Mouse (Mus musculus): ENCODE results near the gene Hectd1. TPM values are rescaled to one million over a fixed set of nuclear protein-coding genes. Genes with fewer than 3 reads are reported as not detected.

Gene Hectd1
- polyA plus RNA-seq, 1 experiment from 2014 or later = 36.0 TPM

DNA sequence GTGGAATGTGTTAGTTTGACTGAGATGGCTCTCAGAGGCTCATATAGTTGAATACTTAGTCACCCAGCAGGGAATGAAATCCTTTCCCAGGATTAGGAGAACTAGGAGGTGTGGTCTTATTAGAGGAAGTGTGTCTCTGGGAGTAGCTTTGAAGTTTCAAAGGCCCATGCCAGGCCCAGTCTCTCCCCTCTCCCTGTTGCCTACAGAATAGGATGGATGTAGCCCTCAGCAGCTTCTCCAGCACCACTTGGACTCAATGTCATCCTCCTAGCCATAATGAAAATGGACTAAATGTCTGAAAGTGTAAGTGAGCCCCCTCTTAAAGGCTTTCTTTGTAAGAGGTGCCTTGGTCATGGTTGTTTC lies 72.8 kb downstream of the Hectd1 start:
- no peak overlapping the region for H3K4me3 ChIP-seq (replicated peaks)
- no peak for ATAC-seq (ENCODE audit: low FRiP score)
- no peak overlapping the region for H3K27ac ChIP-seq (replicated peaks)
- H3K4me2 ChIP-seq = no peak overlapping the region
- no peaks in the 10 kb centered on the region for H3K27me3 ChIP-seq (replicated peaks)
- peaks cover 57% of the 10 kb centered on the region for H3K36me3 ChIP-seq
- no peak overlapping the region for H3K9ac ChIP-seq (replicated peaks)
- H3K9me3 ChIP-seq (replicated peaks) = no peaks in the 10 kb centered on the region
- H3K4me1 ChIP-seq = no peaks in the 10 kb centered on the region

DNA sequence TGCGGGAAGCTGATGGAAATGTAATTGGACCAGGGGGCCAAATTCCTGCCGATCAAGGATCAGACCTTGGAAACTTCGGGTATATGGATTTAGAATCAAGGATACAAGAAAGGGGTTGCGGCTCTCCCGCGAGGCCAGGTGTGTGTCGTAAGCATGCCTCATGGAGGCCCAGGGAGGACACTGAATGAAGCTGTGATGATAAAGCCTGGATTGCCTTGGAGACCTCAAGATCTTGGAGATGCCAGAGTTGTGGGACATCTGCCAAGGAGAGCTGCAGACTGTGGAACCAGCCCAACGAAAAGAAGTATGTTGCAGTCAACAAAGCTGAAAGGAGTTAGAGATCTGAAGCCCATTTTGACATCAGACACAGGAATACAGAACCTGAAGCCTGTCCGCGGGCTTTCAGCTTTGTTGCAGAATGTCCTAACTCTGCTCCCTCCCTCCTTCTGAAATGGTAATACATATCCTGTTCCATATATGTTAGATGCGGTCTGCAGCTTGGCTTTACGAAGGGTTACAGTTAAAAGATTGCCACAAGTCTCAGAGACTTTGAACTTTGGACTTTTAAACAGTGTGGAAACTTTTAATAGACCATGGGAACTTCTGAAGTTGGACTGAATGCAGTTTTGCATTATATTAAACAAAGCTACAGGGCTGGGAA lies 73.3 kb downstream of the Hectd1 start:
- Histone ChIP-seq H3K4me2 (no peak overlapping the region), H3K9ac (replicated peaks) (no peak overlapping the region), H3K4me3 (replicated peaks) (no peak overlapping the region), H3K4me1 (no peaks in the 10 kb centered on the region), H3K27ac (replicated peaks) (no peak overlapping the region), H3K36me3 (peaks cover 62% of the 10 kb centered on the region), H3K27me3 (replicated peaks) (no peaks in the 10 kb centered on the region), H3K9me3 (replicated peaks) (no peaks in the 10 kb centered on the region)
- WGBS = 97% methylated on average over 12 of the region's 12 CpGs
- no peak for ATAC-seq (ENCODE audit: low FRiP score)

DNA sequence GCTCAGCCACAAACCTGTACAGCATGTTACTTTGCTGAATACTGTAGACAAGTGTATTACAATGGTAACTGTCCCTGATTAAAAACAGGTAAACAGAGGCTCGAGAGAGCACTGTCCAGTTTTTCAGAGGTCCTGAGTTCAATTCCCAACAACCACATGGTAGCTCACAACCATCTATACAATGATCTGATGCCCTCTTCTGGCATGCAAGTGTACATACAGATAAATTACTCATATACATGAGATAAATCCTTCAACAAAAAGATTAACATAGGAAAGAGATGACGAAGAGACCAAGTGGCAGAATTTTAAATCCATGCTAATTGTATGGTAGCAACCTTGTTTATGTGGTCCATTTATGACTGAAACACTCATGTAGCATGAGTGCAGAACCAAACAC lies 82.0 kb downstream of the Hectd1 start:
- Histone ChIP-seq H3K9ac (replicated peaks) (no peak overlapping the region), H3K27ac (replicated peaks) (no peak overlapping the region), H3K4me1 (no peaks in the 10 kb centered on the region), H3K9me3 (replicated peaks) (no peaks in the 10 kb centered on the region), H3K27me3 (replicated peaks) (no peaks in the 10 kb centered on the region), H3K36me3 (peaks cover 77% of the 10 kb centered on the region), H3K4me2 (no peak overlapping the region), H3K4me3 (replicated peaks) (no peak overlapping the region)
- WGBS = 93% methylated on average over 2 of the region's 2 CpGs
- no peak for ATAC-seq (ENCODE audit: low FRiP score)

DNA sequence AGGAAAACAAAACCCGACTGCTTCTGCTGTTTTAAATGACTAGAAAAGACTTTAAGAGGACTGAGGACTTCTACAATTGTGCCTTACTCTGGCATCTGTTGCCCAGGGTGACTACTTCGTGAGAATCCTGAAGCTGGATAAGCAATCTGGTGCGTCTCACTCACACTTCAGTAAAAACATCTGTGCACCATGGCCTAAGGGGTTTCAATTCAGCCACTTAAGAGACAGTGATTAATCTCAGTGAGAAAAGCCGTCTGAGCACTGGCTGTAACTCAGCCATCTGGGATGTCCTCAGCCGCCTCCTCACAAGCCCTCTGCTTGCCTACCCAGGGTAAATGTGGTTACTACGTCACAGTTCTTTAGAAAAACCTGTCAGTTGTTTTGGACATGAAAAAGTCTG lies 84.4 kb downstream of the Hectd1 start:
- Histone ChIP-seq H3K27ac (replicated peaks) (no peak overlapping the region), H3K27me3 (replicated peaks) (no peaks in the 10 kb centered on the region), H3K4me1 (no peaks in the 10 kb centered on the region), H3K9me3 (replicated peaks) (no peaks in the 10 kb centered on the region), H3K9ac (replicated peaks) (no peak overlapping the region), H3K4me3 (replicated peaks) (no peak overlapping the region), H3K36me3 (peaks cover 62% of the 10 kb centered on the region), H3K4me2 (no peak overlapping the region)
- peak; percentile 57; the same call in 1 of the 2 replicates for ATAC-seq (ENCODE audit: low FRiP score)
- 21% methylated on average over 6 of the region's 6 CpGs for WGBS

DNA sequence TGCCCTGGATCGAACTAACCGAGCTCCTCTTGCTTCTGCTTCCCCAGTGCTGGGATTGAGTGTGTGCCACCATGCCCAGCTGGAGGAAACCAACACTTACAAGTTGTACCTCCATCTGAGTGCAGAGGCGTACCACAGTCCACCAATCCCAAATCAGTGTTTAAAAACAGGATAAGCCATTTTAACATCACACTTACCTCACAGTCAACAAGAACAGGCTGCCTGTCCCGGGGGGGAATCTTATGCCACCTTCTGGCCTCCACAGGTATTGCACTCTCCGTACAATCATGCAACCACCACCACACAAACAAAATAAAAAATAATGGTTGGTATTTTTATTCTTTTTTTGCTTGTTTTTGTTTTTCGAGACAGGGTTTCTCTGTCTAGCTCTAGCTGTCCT lies 87.6 kb downstream of the Hectd1 start:
- H3K27me3 ChIP-seq (replicated peaks) = no peaks in the 10 kb centered on the region

DNA sequence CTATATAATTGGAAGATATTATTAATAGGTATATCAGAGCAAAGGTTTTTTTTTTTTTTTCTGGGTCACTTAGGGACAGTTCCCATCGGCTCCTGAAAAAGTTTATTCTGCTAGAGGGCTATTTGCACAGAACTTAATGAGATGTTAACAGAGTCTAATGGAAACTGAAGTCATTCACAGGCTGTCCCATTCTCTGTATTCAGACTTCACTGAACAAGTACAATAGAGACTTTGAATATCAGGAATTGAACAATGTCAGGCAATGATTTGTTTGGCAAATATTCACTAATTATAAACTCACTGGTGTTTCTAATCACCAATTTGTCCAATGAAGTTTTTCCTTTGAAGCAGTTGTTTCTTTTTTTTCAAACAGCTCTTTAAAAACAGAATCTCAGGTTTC lies 92.5 kb downstream of the Hectd1 start:
- H3K36me3 ChIP-seq = peaks cover 7% of the 10 kb centered on the region; the same call in 1 of the 2 replicates
- H3K4me2 ChIP-seq = no peak overlapping the region
- H3K27me3 ChIP-seq (replicated peaks) = no peaks in the 10 kb centered on the region
- no peak overlapping the region for H3K4me3 ChIP-seq (replicated peaks)
- 0 out of 2 replicates have a peak, but pooled peaks cover 7% of the 10 kb centered on the region for H3K4me1 ChIP-seq
- no peak overlapping the region for H3K9ac ChIP-seq (replicated peaks)
- H3K27ac ChIP-seq (replicated peaks) = no peak overlapping the region
- no peak for ATAC-seq (ENCODE audit: low FRiP score)
- WGBS = 9% methylated on average over 1 of the region's 1 CpGs
- no peaks in the 10 kb centered on the region for H3K9me3 ChIP-seq (replicated peaks)

More for the DNA sequence above, 87.6 kb downstream of the Hectd1 start:
- no peak overlapping the region for H3K4me2 ChIP-seq
- H3K36me3 ChIP-seq = peaks cover 40% of the 10 kb centered on the region
- H3K9ac ChIP-seq (replicated peaks) = no peak overlapping the region
- 86% methylated on average over 6 of the region's 6 CpGs for WGBS
- no peaks in the 10 kb centered on the region for H3K9me3 ChIP-seq (replicated peaks)
- H3K4me3 ChIP-seq (replicated peaks) = no peak overlapping the region
- H3K4me1 ChIP-seq = no peaks in the 10 kb centered on the region
- no peak for ATAC-seq (ENCODE audit: low FRiP score)
- no peak overlapping the region for H3K27ac ChIP-seq (replicated peaks)

DNA sequence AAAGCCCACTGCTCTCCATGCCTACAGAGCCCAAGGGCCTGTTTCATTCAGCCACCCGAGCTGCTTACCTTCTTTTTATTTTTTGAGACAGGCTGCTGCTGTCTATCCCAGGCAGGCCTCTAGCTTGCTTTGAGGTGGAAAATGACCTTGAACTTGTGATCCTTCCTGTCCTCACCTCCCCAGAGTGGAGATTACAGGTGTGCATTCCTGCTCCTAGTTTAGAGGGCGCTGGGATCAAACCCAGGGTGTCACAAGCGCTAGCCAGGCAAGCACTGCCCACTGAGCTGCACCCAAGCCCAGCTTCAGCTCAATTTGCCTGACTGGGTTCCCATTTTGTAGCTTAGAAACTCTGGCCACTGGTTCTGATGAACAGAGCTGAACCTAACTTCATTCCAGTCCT lies 93.0 kb downstream of the Hectd1 start:
- ATAC-seq (ENCODE audit: low FRiP score) = no peak
- 79% methylated on average over 3 of the region's 3 CpGs for WGBS
- H3K36me3 ChIP-seq = peaks cover 4% of the 10 kb centered on the region; the same call in 1 of the 2 replicates
- no peaks in the 10 kb centered on the region for H3K27me3 ChIP-seq (replicated peaks)
- H3K9me3 ChIP-seq (replicated peaks) = no peaks in the 10 kb centered on the region
- no peak overlapping the region for H3K4me2 ChIP-seq
- H3K27ac ChIP-seq (replicated peaks) = no peak overlapping the region
- no peak overlapping the region for H3K9ac ChIP-seq (replicated peaks)
- no peak overlapping the region for H3K4me3 ChIP-seq (replicated peaks)
- H3K4me1 ChIP-seq = 0 out of 2 replicates have a peak, but pooled peaks cover 7% of the 10 kb centered on the region

DNA sequence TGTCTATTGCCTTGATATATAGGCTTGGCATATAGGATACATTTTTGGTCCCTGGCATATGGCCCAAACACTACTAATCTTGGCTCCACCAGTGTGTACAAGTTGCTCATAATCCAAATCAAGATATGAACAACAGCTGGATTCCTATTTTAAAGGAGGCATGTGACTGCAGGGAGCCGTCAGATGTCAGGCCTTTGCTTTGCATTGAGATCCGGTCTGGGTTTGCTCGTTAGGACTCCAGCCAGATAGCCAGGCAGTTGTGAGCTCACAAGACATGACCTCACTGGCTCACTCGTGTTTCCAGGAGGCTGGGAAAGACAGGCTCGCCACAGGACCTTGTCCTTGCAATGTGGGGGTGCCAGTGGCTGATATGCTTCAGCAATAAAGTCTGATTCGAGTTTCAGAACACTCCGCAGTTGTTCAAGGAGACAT lies 93.5 kb downstream of the Hectd1 start:
- Histone ChIP-seq H3K9me3 (replicated peaks) (no peaks in the 10 kb centered on the region), H3K27ac (replicated peaks) (no peak overlapping the region), H3K36me3 (peaks cover 4% of the 10 kb centered on the region; the same call in 1 of the 2 replicates), H3K27me3 (replicated peaks) (no peaks in the 10 kb centered on the region), H3K4me1 (0 out of 2 replicates have a peak, but pooled peaks cover 7% of the 10 kb centered on the region), H3K4me2 (no peak overlapping the region), H3K9ac (replicated peaks) (no peak overlapping the region), H3K4me3 (replicated peaks) (no peak overlapping the region)
- 55% methylated on average over 7 of the region's 7 CpGs for WGBS
- ATAC-seq (ENCODE audit: low FRiP score) = no peak

DNA sequence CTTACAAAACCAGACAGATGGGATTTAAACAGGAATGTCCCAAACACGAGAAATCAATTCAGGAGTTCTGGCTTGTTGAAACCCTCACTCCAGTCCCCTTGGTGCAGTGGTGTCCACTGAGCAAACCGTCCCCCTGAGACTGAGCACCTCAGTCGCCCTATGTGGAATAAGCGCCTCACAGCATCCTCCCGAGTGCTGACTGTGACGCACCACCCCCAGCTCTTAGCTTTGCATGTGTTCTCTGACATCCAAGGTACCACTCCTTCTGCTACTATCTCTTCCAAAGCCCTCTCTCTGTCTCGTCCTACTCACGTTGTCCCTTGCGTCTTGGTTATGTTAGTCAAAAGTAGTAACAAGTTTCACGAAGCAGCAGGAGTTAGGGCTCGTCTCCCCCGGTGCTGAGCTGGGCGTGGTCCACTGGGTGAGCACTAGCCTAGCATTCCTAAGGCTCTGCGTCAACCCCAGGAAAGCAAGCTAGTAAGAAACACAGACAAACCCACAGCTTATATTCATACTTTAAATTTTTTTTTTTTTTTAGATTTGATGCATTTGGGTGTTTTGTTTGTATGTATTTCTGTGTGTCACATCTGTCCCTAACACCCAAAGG lies 94.6 kb downstream of the Hectd1 start:
- ATAC-seq (ENCODE audit: low FRiP score) = no peak
- Histone ChIP-seq H3K36me3 (peaks cover 4% of the 10 kb centered on the region; the same call in 1 of the 2 replicates), H3K27me3 (replicated peaks) (no peaks in the 10 kb centered on the region), H3K9me3 (replicated peaks) (no peaks in the 10 kb centered on the region), H3K4me3 (replicated peaks) (no peak overlapping the region), H3K27ac (replicated peaks) (no peak overlapping the region), H3K9ac (replicated peaks) (no peak overlapping the region), H3K4me2 (no peak overlapping the region), H3K4me1 (0 out of 2 replicates have a peak, but pooled peaks cover 7% of the 10 kb centered on the region)
- 84% methylated on average over 14 of the region's 14 CpGs for WGBS

DNA sequence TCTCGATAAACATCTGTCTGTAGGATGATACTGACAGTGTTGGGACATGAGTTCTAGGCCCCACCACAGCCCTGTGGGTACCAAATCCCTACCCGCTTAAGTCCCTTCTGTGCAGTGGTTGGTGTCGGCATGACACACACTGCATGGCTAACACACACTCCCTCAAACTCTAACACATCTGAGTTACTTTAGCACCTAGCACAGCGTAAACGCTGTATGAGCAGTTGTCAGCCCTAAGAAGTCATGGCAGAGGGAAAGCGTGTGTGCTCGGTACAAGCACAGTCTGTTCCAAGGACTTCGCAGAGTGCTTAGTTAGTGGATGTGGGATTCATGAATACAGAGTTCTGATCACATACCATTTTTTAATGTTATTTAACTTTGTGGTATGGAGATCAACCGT lies 99.5 kb downstream of the Hectd1 start:
- WGBS = 95% methylated on average over 9 of the region's 9 CpGs
- Histone ChIP-seq H3K9me3 (replicated peaks) (no peaks in the 10 kb centered on the region), H3K27ac (replicated peaks) (no peak overlapping the region), H3K9ac (replicated peaks) (no peak overlapping the region), H3K36me3 (peaks cover 9% of the 10 kb centered on the region), H3K27me3 (replicated peaks) (no peaks in the 10 kb centered on the region), H3K4me2 (no peak overlapping the region), H3K4me1 (no peaks in the 10 kb centered on the region), H3K4me3 (replicated peaks) (no peak overlapping the region)
- ATAC-seq (ENCODE audit: low FRiP score) = no peak

DNA sequence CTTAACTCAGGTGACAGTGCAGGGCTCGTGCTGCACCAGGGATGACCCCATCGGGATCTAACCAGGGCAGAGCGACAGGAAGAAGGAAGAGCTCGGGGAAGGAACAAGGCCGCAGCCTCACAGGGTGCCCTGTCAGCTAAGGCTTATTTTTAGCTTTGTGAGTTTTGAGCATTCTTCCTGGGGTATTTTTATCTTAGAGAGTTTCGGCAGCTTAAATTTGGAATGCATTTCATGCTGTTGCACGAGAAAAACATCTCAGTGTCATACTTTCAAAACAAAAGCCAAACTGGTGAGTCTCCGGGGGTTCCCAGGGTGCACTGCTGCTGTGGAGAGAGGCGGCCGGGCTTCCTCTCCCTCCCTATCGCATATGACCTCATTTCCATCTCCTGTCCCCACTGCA lies 100.3 kb downstream of the Hectd1 start:
- H3K36me3 ChIP-seq = peaks cover 11% of the 10 kb centered on the region
- H3K4me1 ChIP-seq = no peaks in the 10 kb centered on the region
- no peak overlapping the region for H3K9ac ChIP-seq (replicated peaks)
- no peaks in the 10 kb centered on the region for H3K9me3 ChIP-seq (replicated peaks)
- no peaks in the 10 kb centered on the region for H3K27me3 ChIP-seq (replicated peaks)
- H3K4me3 ChIP-seq (replicated peaks) = no peak overlapping the region
- WGBS = 80% methylated on average over 11 of the region's 11 CpGs
- no peak overlapping the region for H3K27ac ChIP-seq (replicated peaks)
- no peak overlapping the region for H3K4me2 ChIP-seq
- ATAC-seq (ENCODE audit: low FRiP score) = no peak

DNA sequence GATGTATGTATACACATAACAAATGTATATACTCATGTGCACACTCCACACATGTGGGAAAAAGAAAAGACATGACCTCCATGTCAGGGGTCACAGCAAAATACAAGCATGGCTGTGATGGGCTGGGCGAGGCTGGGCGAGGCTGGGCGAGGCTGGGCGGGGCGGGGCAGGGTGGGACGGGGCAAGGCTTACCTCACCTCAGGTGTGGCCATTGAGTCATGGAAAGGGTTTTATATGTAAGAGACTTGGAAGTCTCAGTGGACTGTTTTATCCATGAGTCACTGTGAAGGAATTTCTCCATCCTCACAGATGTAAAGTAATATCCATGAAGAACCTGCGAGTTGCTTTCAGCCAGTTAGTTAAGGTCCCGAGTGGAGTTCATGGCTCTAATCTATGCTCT lies 107.5 kb downstream of the Hectd1 start:
- Histone ChIP-seq H3K9ac (replicated peaks) (no peak overlapping the region), H3K4me3 (replicated peaks) (no peak overlapping the region), H3K4me1 (no peaks in the 10 kb centered on the region), H3K4me2 (no peak overlapping the region), H3K27me3 (replicated peaks) (no peaks in the 10 kb centered on the region), H3K27ac (replicated peaks) (no peak overlapping the region), H3K36me3 (peaks cover 26% of the 10 kb centered on the region), H3K9me3 (replicated peaks) (no peaks in the 10 kb centered on the region)
- 96% methylated on average over 8 of the region's 8 CpGs for WGBS
- ATAC-seq (ENCODE audit: low FRiP score) = no peak
